Mouse (Mus musculus) cerebellum, postnatal 14 days (tissue): Measurements from ENCODE around the gene Rrp1.
"Not testable (repeated sequence)": the region's sequence is repeated elsewhere in the genome, so short reads cannot be mapped to it uniquely, and the experiment has no call there.

Experiments
- DNase-seq, 2 experiments: peaks; one replicate each; pipeline ENCODE4 v3.0.0; 2021; ENCODE audit warnings: mixed read lengths in 2 of 2

The Rrp1 gene

GRCm38 (mm10) chr10:78372681-78373668, 39.9 kb downstream of the Rrp1 start:
- DNase-seq = no peak

GRCm38 (mm10) chr10:78371746-78372145, 41.1 kb downstream of the Rrp1 start:
- DNase-seq = no peak

- no peak for DNase-seq
Measured at GRCm38 (mm10) chr10:78367586-78367985, 45.3 kb downstream of the Rrp1 start.

GRCm38 (mm10) chr10:78366851-78367312, 46.0 kb downstream of the Rrp1 start:
- DNase-seq = no peak

- DNase-seq = no peak
Measured at GRCm38 (mm10) chr10:78366195-78366834, 46.5 kb downstream of the Rrp1 start.

- no peak for DNase-seq
Measured at GRCm38 (mm10) chr10:78365555-78365954, 47.3 kb downstream of the Rrp1 start.

- no peak for DNase-seq
Measured at GRCm38 (mm10) chr10:78364106-78364505, 48.7 kb downstream of the Rrp1 start.

- no peak for DNase-seq
Measured at GRCm38 (mm10) chr10:78363366-78363765, 49.5 kb downstream of the Rrp1 start.

GRCm38 (mm10) chr10:78361951-78362350, 50.9 kb downstream of the Rrp1 start:
- DNase-seq = peak; percentile 68 to 70

GRCm38 (mm10) chr10:78360290-78360711, 52.5 kb downstream of the Rrp1 start:
- DNase-seq = peak; percentile 90 to 94

- DNase-seq = not testable (repeated sequence)
Measured at GRCm38 (mm10) chr10:78358999-78359398, 53.8 kb downstream of the Rrp1 start.

- no peak for DNase-seq
Measured at GRCm38 (mm10) chr10:78358266-78358665, 54.6 kb downstream of the Rrp1 start.

- DNase-seq = no peak
Measured at GRCm38 (mm10) chr10:78357742-78358141, 55.1 kb downstream of the Rrp1 start.

- no peak for DNase-seq
Measured at GRCm38 (mm10) chr10:78355931-78356593, 56.8 kb downstream of the Rrp1 start.

- no peak for DNase-seq
Measured at GRCm38 (mm10) chr10:78353196-78353595, 59.6 kb downstream of the Rrp1 start.

- DNase-seq = no peak
Measured at GRCm38 (mm10) chr10:78352666-78353030, 60.2 kb downstream of the Rrp1 start.

GRCm38 (mm10) chr10:78351887-78352665, 60.8 kb downstream of the Rrp1 start, which contains the start of gene Agpat3:
TSS of gene Agpat3 (minus strand) at chr10:78352489.
- peak; percentile 75 to 78 for DNase-seq

GRCm38 (mm10) chr10:78351564-78351886, 61.3 kb downstream of the Rrp1 start:
- DNase-seq = no peak

- peak; percentile 48 to 62 for DNase-seq
Measured at GRCm38 (mm10) chr10:78350796-78351556, 61.9 kb downstream of the Rrp1 start.
